Mouse (Mus musculus) intestine, postnatal 0 days (tissue): Measurements from ENCODE around the gene Khsrp. TPM values are rescaled to one million over a fixed set of nuclear protein-coding genes. Genes with fewer than 3 reads are reported as not detected.

Experiments
- ATAC-seq: fragments of 200-750 bp; cut with Nextera tagmentation; 2 replicates; pipeline ENCODE4 v1.8.0; 2017; ENCODE audit warnings: mild to moderate bottlenecking, moderate TSS enrichment, moderate library complexity
- H3K27ac ChIP-seq: fragments of 300-500 bp; sonication (generic); 2 replicates; pipeline ENCODE4 v1.5.1; 2014; ENCODE audit warnings: mild to moderate bottlenecking, low read depth, low read length, moderate library complexity
- H3K27me3 ChIP-seq: fragments of 300-500 bp; sonication (generic); replicated peaks from 2 replicates; pipeline ENCODE4 v1.6.1; 2014; ENCODE audit warnings: low read length, mixed read lengths; ENCODE audit not compliant: control insufficient read depth, insufficient read depth
- H3K36me3 ChIP-seq: fragments of 300-500 bp; sonication (generic); 2 replicates; pipeline ENCODE4 v1.6.1; 2014; ENCODE audit warnings: mild to moderate bottlenecking, moderate library complexity; ENCODE audit not compliant: control insufficient read depth, insufficient read depth
- H3K4me1 ChIP-seq: fragments of 300-500 bp; sonication (generic); replicated peaks from 2 replicates; pipeline ENCODE4 v1.6.1; 2014; ENCODE audit warnings: antibody characterized with exemption, low read length, mixed read lengths; ENCODE audit not compliant: control insufficient read depth, insufficient read depth
- H3K4me2 ChIP-seq: fragments of 300-500 bp; sonication (generic); replicated peaks from 2 replicates; pipeline ENCODE4 v1.6.1; 2014; ENCODE audit warnings: low read depth, mild to moderate bottlenecking, moderate library complexity
- H3K4me3 ChIP-seq: fragments of 300-500 bp; sonication (generic); 2 replicates; pipeline ENCODE4 v1.5.1; 2014; ENCODE audit warnings: low read depth, low read length
- H3K9ac ChIP-seq: fragments of 300-500 bp; sonication (generic); 2 replicates; pipeline ENCODE4 v1.6.1; 2014; ENCODE audit warnings: mild to moderate bottlenecking, low read depth, low read length
- H3K9me3 ChIP-seq: fragments of 300-500 bp; sonication (generic); 2 replicates; pipeline ENCODE4 v1.6.1; 2016; ENCODE audit warnings: mixed run types; ENCODE audit not compliant: control insufficient read depth
- CTCF ChIP-seq: sonication (generic); IDR thresholded peaks from 2 replicates; pipeline ENCODE4 v1.5.1; 2016; ENCODE audit warnings: low read depth, mild to moderate bottlenecking, control low read depth, antibody characterized with exemption, moderate library complexity
- WGBS: fragments of 180-500 bp; shearing (Covaris S2); extraction: QIAGEN DNeasy Blood & Tissue Kit; methylation state at CpG from one replicate; pipeline ENCODE4 v1.1.7; 2014; 5-methylcytosine and 5-hydroxymethylcytosine counted together
- polyA plus RNA-seq: library from polyadenylated mRNA; unstranded; fragments of >200 nt; fragmentation: Nextera tagmentation; extraction: Ambion mirVana; gene quantifications from 2 replicates; pipeline ENCODE4 v1.2.1, GENCODE M21; 2015

Khsrp gene
- polyA plus RNA-seq, 1 experiment from 2014 or later, result 18.8 TPM

DNA sequence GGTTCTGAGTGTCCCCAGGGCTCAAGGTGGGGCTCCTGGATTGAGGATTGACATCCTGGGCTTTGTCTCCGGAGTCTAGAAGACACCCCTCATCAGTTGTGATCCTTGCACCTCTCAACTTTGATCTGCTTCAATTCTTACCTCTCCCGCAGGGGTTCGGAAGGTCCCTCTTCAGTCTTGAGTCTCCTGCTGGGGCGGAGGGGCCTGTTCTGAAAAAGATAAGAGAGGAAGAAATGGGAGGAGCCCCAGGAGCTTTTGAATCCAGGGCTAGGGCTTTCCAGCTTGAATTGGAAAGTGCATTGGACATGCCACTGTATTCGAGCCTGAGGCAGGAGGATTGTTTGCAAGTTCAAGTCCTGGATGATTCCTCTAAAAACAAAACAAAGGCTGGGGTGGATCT, 35.6 kb upstream of the Khsrp start:
- no peak overlapping the region for H3K27ac ChIP-seq
- H3K4me2 ChIP-seq, result no peak overlapping the region
- peaks cover 19% of the 10 kb centered on the region; the same call in 1 of the 2 replicates for H3K36me3 ChIP-seq
- no peak overlapping the region for H3K4me3 ChIP-seq
- no peak for TF ChIP-seq CTCF
- 59% methylated on average over 5 of the region's 5 CpGs for WGBS
- 0 out of 2 replicates have a peak, but pooled peaks cover 6% of the 10 kb centered on the region for H3K4me1 ChIP-seq
- ATAC-seq, result no peak
- H3K9me3 ChIP-seq, result no peaks in the 10 kb centered on the region
- H3K27me3 ChIP-seq, result peaks cover 6% of the 10 kb centered on the region; the same call in 1 of the 2 replicates
- H3K9ac ChIP-seq, result no peak overlapping the region

GRCm38 (mm10) chr17:57063031-57063430, 31.7 kb upstream of the Khsrp start:
- H3K36me3 ChIP-seq, result peaks cover 19% of the 10 kb centered on the region; the same call in 1 of the 2 replicates
- no peak for TF ChIP-seq CTCF
- no peak for ATAC-seq
- peak overlapping the region; percentile 98; the same call in 1 of the 2 replicates for H3K27ac ChIP-seq
- H3K9ac ChIP-seq, result peak overlapping the region; percentile 73
- peak overlapping the region; percentile 98 for H3K4me2 ChIP-seq
- peak overlapping the region; percentile 63 for H3K4me3 ChIP-seq
- WGBS, result 5% methylated on average over 8 of the region's 8 CpGs
- no peaks in the 10 kb centered on the region for H3K9me3 ChIP-seq
- peaks cover 8% of the 10 kb centered on the region; the same call in 1 of the 2 replicates for H3K27me3 ChIP-seq
- peaks cover 12% of the 10 kb centered on the region; the same call in 1 of the 2 replicates for H3K4me1 ChIP-seq

GRCm38 (mm10) chr17:57062548-57062947, 31.2 kb upstream of the Khsrp start:
- no peak for ATAC-seq
- Histone ChIP-seq H3K9me3 (no peaks in the 10 kb centered on the region), H3K4me3 (peak overlapping the region; percentile 63), H3K27me3 (peaks cover 8% of the 10 kb centered on the region; the same call in 1 of the 2 replicates), H3K36me3 (peaks cover 19% of the 10 kb centered on the region; the same call in 1 of the 2 replicates), H3K27ac (peak overlapping the region; percentile 98), H3K4me1 (peaks cover 12% of the 10 kb centered on the region; the same call in 1 of the 2 replicates), H3K4me2 (peak overlapping the region; percentile 98), H3K9ac (peak overlapping the region; percentile 73)
- WGBS, result under 1% methylated on average over 22 of the region's 22 CpGs
- no peak for TF ChIP-seq CTCF

GRCm38 (mm10) chr17:57062011-57062521, 30.7 kb upstream of the Khsrp start:
- WGBS, result 1% methylated on average over 38 of the region's 39 CpGs

DNA sequence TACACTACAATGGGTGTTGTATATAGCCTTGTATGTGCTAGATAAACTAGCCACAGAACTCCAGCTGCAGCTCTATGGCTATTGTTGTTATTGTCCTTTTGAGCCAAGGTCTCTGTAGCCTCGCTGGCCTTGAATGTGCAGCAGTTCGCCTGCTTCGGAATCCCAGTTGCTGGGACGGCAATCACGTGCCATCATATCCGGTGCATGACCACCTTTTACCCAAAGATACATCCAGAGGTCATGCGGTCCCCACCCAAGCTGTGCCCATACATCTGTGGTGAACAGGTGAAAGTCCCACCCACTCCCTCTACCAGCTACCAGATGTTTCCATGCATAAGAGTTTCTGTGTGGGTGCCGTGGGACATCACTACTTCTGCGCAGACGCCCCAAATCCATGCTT, 29.7 kb upstream of the Khsrp start:
- WGBS, result 34% methylated on average over 10 of the region's 10 CpGs
- no peaks in the 10 kb centered on the region for H3K9me3 ChIP-seq
- peaks cover 12% of the 10 kb centered on the region; the same call in 1 of the 2 replicates for H3K4me1 ChIP-seq
- H3K4me3 ChIP-seq, result no peak overlapping the region
- H3K9ac ChIP-seq, result 0 out of 2 replicates have a peak overlapping the region, but pooled peaks have one; percentile 7
- no peak for ATAC-seq
- peak overlapping the region; percentile 47 for H3K27ac ChIP-seq
- TF ChIP-seq CTCF, result no peak
- H3K27me3 ChIP-seq, result peaks cover 8% of the 10 kb centered on the region; the same call in 1 of the 2 replicates
- H3K36me3 ChIP-seq, result peaks cover 9% of the 10 kb centered on the region; the same call in 1 of the 2 replicates
- peak overlapping the region; percentile 98 for H3K4me2 ChIP-seq

More at GRCm38 (mm10) chr17:57062011-57062521, 30.7 kb upstream of the Khsrp start:
- Histone ChIP-seq H3K9ac (peak overlapping the region; percentile 73), H3K27me3 (peaks cover 8% of the 10 kb centered on the region; the same call in 1 of the 2 replicates), H3K27ac (peak overlapping the region; percentile 98), H3K9me3 (no peaks in the 10 kb centered on the region), H3K4me3 (peak overlapping the region; percentile 63), H3K36me3 (peaks cover 19% of the 10 kb centered on the region; the same call in 1 of the 2 replicates), H3K4me2 (peak overlapping the region; percentile 98), H3K4me1 (peaks cover 12% of the 10 kb centered on the region; the same call in 1 of the 2 replicates)
- 0 out of 2 replicates have a peak, but pooled peaks have one; percentile 12 for TF ChIP-seq CTCF
- ATAC-seq, result peak; percentile 80

- ATAC-seq, result peak; percentile 78
- peak overlapping the region; percentile 76 for H3K27ac ChIP-seq
- WGBS, result under 1% methylated on average over 44 of the region's 44 CpGs
- H3K9ac ChIP-seq, result peak overlapping the region; percentile 69; the same call in 1 of the 2 replicates
- peaks cover 8% of the 10 kb centered on the region; the same call in 1 of the 2 replicates for H3K27me3 ChIP-seq
- peak overlapping the region; percentile 98 for H3K4me2 ChIP-seq
- peak; percentile 81 for TF ChIP-seq CTCF
- peaks cover 7% of the 10 kb centered on the region; the same call in 1 of the 2 replicates for H3K36me3 ChIP-seq
- peaks cover 12% of the 10 kb centered on the region; the same call in 1 of the 2 replicates for H3K4me1 ChIP-seq
- H3K9me3 ChIP-seq, result no peaks in the 10 kb centered on the region
- H3K4me3 ChIP-seq, result peak overlapping the region; percentile 68
These were observed 29.0 kb upstream of the Khsrp start for GRCm38 (mm10) chr17:57060231-57060801.
